Mouse (Mus musculus) kidney, embryonic 14.5 days (tissue): ENCODE data around the gene Abraxas2. TPM values are rescaled to one million over a fixed set of nuclear protein-coding genes. Genes with fewer than 3 reads are reported as not detected.

ENCODE experiments used
- ATAC-seq: fragments of 200-750 bp; cut with Nextera tagmentation; 2 replicates; pipeline ENCODE4 v1.8.0; 2017; ENCODE audit warnings: moderate number of reproducible peaks, mild to moderate bottlenecking, moderate TSS enrichment, moderate library complexity; ENCODE audit not compliant: low FRiP score, low TSS enrichment
- H3K27ac ChIP-seq: fragments of 300-500 bp; sonication (generic); 2 replicates; pipeline ENCODE4 v1.5.1; 2014; ENCODE audit warnings: low read depth, mild to moderate bottlenecking, low read length, moderate library complexity, mixed read lengths
- H3K27me3 ChIP-seq: fragments of 300-500 bp; sonication (generic); 2 replicates; pipeline ENCODE4 v1.6.1; 2014; ENCODE audit warnings: mild to moderate bottlenecking, low read length; ENCODE audit not compliant: control insufficient read depth, insufficient read depth
- H3K36me3 ChIP-seq: fragments of 300-500 bp; sonication (generic); 2 replicates; pipeline ENCODE4 v1.6.1; 2014; ENCODE audit warnings: low read length, mixed read lengths; ENCODE audit not compliant: control insufficient read depth, insufficient read depth
- H3K4me1 ChIP-seq: fragments of 300-500 bp; sonication (generic); 2 replicates; pipeline ENCODE4 v1.6.1; 2014; ENCODE audit warnings: low read length, mixed read lengths; ENCODE audit not compliant: control insufficient read depth, insufficient read depth
- H3K4me2 ChIP-seq: fragments of 300-500 bp; sonication (generic); replicated peaks from 2 replicates; pipeline ENCODE4 v1.6.1; 2014; ENCODE audit warnings: low read depth, mild to moderate bottlenecking, low read length
- H3K4me3 ChIP-seq: fragments of 300-500 bp; sonication (generic); 2 replicates; pipeline ENCODE4 v1.5.1; 2014; ENCODE audit warnings: mild to moderate bottlenecking, low read length
- H3K9ac ChIP-seq: fragments of 300-500 bp; sonication (generic); 2 replicates; pipeline ENCODE4 v1.6.1; 2014; ENCODE audit warnings: low read depth, mild to moderate bottlenecking, low read length, moderate library complexity
- H3K9me3 ChIP-seq: fragments of 300-500 bp; sonication (generic); 2 replicates; pipeline ENCODE4 v1.6.1; 2016; ENCODE audit warnings: low read length; ENCODE audit not compliant: control insufficient read depth
- WGBS: fragments of 180-500 bp; shearing (Covaris S2); extraction: QIAGEN DNeasy Blood & Tissue Kit; methylation state at CpG from one replicate; pipeline ENCODE4 v1.1.7; 2014; 5-methylcytosine and 5-hydroxymethylcytosine counted together
- polyA plus RNA-seq: library from polyadenylated mRNA; unstranded; fragments of >200 nt; fragmentation: Nextera tagmentation; extraction: Ambion mirVana; gene quantifications from 2 replicates; pipeline ENCODE4 v1.2.1, GENCODE M21; 2014

Abraxas2 gene
- polyA plus RNA-seq = 37.6 and 50.0 TPM in 2 replicates

GRCm38 (mm10) chr7:132859042-132859958 is at the start of gene Abraxas2:
Abraxas2 (plus strand) TSS chr7:132859225.
- peak; percentile 96 for ATAC-seq
- Histone ChIP-seq H3K36me3 (no peaks in the 10 kb centered on the region), H3K4me1 (no peaks in the 10 kb centered on the region), H3K4me3 (peak within 1 kb of the TSS; percentile 99), H3K27me3 (no peaks in the 10 kb centered on the region), H3K27ac (peak within 1 kb of the TSS; percentile 69), H3K9ac (peak within 1 kb of the TSS; percentile 93), H3K4me2 (peak within 1 kb of the TSS; percentile 67), H3K9me3 (no peaks in the 10 kb centered on the region)
- WGBS = 1% methylated on average over 53 of the region's 53 CpGs

- H3K9ac ChIP-seq = no peak overlapping the region
- H3K27me3 ChIP-seq = no peaks in the 10 kb centered on the region
- peak overlapping the region; percentile 76; the same call in 1 of the 2 replicates for H3K27ac ChIP-seq
- no peaks in the 10 kb centered on the region for H3K9me3 ChIP-seq
- no peak overlapping the region for H3K4me3 ChIP-seq
- peak overlapping the region; percentile 21; the same call in 1 of the 2 replicates for H3K4me2 ChIP-seq
- peaks cover 54% of the 10 kb centered on the region for H3K4me1 ChIP-seq
- WGBS = 33% methylated on average over 6 of the region's 6 CpGs
- ATAC-seq = no peak
- H3K36me3 ChIP-seq = no peaks in the 10 kb centered on the region
Measured at GRCm38 (mm10) chr7:132809721-132810120, 49.3 kb upstream of the Abraxas2 start.

GRCm38 (mm10) chr7:132810368-132810767 is 48.7 kb upstream of the Abraxas2 start:
- H3K9ac ChIP-seq = no peak overlapping the region
- no peak overlapping the region for H3K4me3 ChIP-seq
- H3K27me3 ChIP-seq = no peaks in the 10 kb centered on the region
- H3K4me1 ChIP-seq = peaks cover 54% of the 10 kb centered on the region
- no peak for ATAC-seq
- H3K27ac ChIP-seq = no peak overlapping the region
- H3K9me3 ChIP-seq = no peaks in the 10 kb centered on the region
- WGBS = 30% methylated on average over 6 of the region's 6 CpGs
- H3K4me2 ChIP-seq = no peak overlapping the region; the same call in 1 of the 2 replicates
- H3K36me3 ChIP-seq = no peaks in the 10 kb centered on the region

- no peak overlapping the region for H3K27ac ChIP-seq
- ATAC-seq = peak; percentile 29; the same call in 1 of the 2 replicates
- 67% methylated on average over 1 of the region's 1 CpGs for WGBS
- H3K9ac ChIP-seq = no peak overlapping the region
- peaks cover 54% of the 10 kb centered on the region for H3K4me1 ChIP-seq
- no peak overlapping the region; the same call in 1 of the 2 replicates for H3K4me3 ChIP-seq
- no peak overlapping the region for H3K4me2 ChIP-seq
- H3K36me3 ChIP-seq = no peaks in the 10 kb centered on the region
- no peaks in the 10 kb centered on the region for H3K9me3 ChIP-seq
- H3K27me3 ChIP-seq = no peaks in the 10 kb centered on the region
Measured at GRCm38 (mm10) chr7:132810879-132811278, 48.1 kb upstream of the Abraxas2 start.

GRCm38 (mm10) chr7:132811716-132812618 is 47.1 kb upstream of the Abraxas2 start:
- Histone ChIP-seq H3K27me3 (no peaks in the 10 kb centered on the region), H3K4me1 (peaks cover 52% of the 10 kb centered on the region), H3K4me3 (peak overlapping the region; percentile 81), H3K4me2 (peak overlapping the region; percentile 80), H3K36me3 (no peaks in the 10 kb centered on the region), H3K9ac (peak overlapping the region; percentile 89), H3K27ac (peak overlapping the region; percentile 51; the same call in 1 of the 2 replicates), H3K9me3 (no peaks in the 10 kb centered on the region)
- no peak for ATAC-seq
- WGBS = 13% methylated on average over 23 of the region's 23 CpGs

- peak overlapping the region; percentile 80 for H3K4me2 ChIP-seq
- H3K4me3 ChIP-seq = peak overlapping the region; percentile 81
- no peaks in the 10 kb centered on the region for H3K36me3 ChIP-seq
- no peaks in the 10 kb centered on the region for H3K27me3 ChIP-seq
- no peaks in the 10 kb centered on the region for H3K9me3 ChIP-seq
- H3K4me1 ChIP-seq = peaks cover 43% of the 10 kb centered on the region
- peak overlapping the region; percentile 89 for H3K9ac ChIP-seq
- H3K27ac ChIP-seq = peak overlapping the region; percentile 88
- under 1% methylated on average over 59 of the region's 59 CpGs for WGBS
- ATAC-seq = peak; percentile 47
Measured at GRCm38 (mm10) chr7:132812619-132813415, 46.2 kb upstream of the Abraxas2 start.

GRCm38 (mm10) chr7:132813416-132814088 is 45.5 kb upstream of the Abraxas2 start, which contains the start of gene Fam53b:
Fam53b (minus strand) TSS chr7:132813886.
- Histone ChIP-seq H3K4me3 (peak within 1 kb of the TSS; percentile 81), H3K9me3 (no peaks in the 10 kb centered on the region), H3K36me3 (no peaks in the 10 kb centered on the region), H3K9ac (peak within 1 kb of the TSS; percentile 89), H3K27ac (peak within 1 kb of the TSS; percentile 88), H3K4me1 (peaks cover 36% of the 10 kb centered on the region), H3K4me2 (peak within 1 kb of the TSS; percentile 80), H3K27me3 (no peaks in the 10 kb centered on the region)
- peak; percentile 74 for ATAC-seq
- WGBS = under 1% methylated on average over 65 of the region's 85 CpGs

- peaks cover 31% of the 10 kb centered on the region for H3K4me1 ChIP-seq
- no peak for ATAC-seq
- peak overlapping the region; percentile 81 for H3K4me3 ChIP-seq
Measured at GRCm38 (mm10) chr7:132814089-132814450, 45.0 kb upstream of the Abraxas2 start.

More at GRCm38 (mm10) chr7:132814089-132814450, 45.0 kb upstream of the Abraxas2 start:
- 2% methylated on average over 7 of the region's 7 CpGs for WGBS
- peak overlapping the region; percentile 89 for H3K9ac ChIP-seq
- no peaks in the 10 kb centered on the region for H3K36me3 ChIP-seq
- peak overlapping the region; percentile 80 for H3K4me2 ChIP-seq
- H3K9me3 ChIP-seq = no peaks in the 10 kb centered on the region
- H3K27me3 ChIP-seq = no peaks in the 10 kb centered on the region
- peak overlapping the region; percentile 88; the same call in 1 of the 2 replicates for H3K27ac ChIP-seq
